Mouse (Mus musculus) ES-Bruce4 (cell line): ENCODE data around the gene Thsd1. TPM values are rescaled to one million over a fixed set of nuclear protein-coding genes. Genes with fewer than 3 reads are reported as not detected.
"Not testable (repeated sequence)": the region's sequence is repeated elsewhere in the genome, so short reads cannot be mapped to it uniquely, and the experiment has no call there.

Experiments
- H3K27ac ChIP-seq: 2 replicates; pipeline ENCODE4 v1.5.1; 2012; ENCODE audit warnings: low read length, inconsistent platforms; ENCODE audit not compliant: insufficient read depth
- H3K27me3 ChIP-seq: 2 replicates; pipeline ENCODE4 v1.6.1; 2012; ENCODE audit warnings: mild to moderate bottlenecking, low read length, inconsistent platforms; ENCODE audit not compliant: control insufficient read depth, poor library complexity, insufficient read depth, severe bottlenecking
- H3K36me3 ChIP-seq: 2 replicates; pipeline ENCODE4 v1.6.1; 2012; ENCODE audit warnings: inconsistent platforms, mild to moderate bottlenecking, low read length, moderate library complexity; ENCODE audit not compliant: control insufficient read depth, poor library complexity, insufficient read depth, severe bottlenecking
- H3K4me1 ChIP-seq: one replicate; pipeline ENCODE4 v1.8.1; 2011; ENCODE audit warnings: low read length; ENCODE audit not compliant: control insufficient read depth, insufficient read depth
- H3K4me3 ChIP-seq: 2 replicates; pipeline ENCODE4 v1.5.1; 2011; ENCODE audit warnings: low read depth, mild to moderate bottlenecking, low read length
- H3K9ac ChIP-seq: 2 replicates; pipeline ENCODE4 v1.6.1; 2012; ENCODE audit warnings: low read depth, mild to moderate bottlenecking, inconsistent platforms; ENCODE audit not compliant: poor library complexity, severe bottlenecking
- H3K9me3 ChIP-seq: replicated peaks from 2 replicates; pipeline ENCODE4 v1.6.1; 2012; ENCODE audit warnings: mild to moderate bottlenecking, low read length, inconsistent platforms; ENCODE audit not compliant: control insufficient read depth, poor library complexity, insufficient read depth, severe bottlenecking
- CTCF ChIP-seq: IDR thresholded peaks from one replicate; pipeline ENCODE4 v1.8.1; 2011; ENCODE audit warnings: low read depth, low read length
- EP300 ChIP-seq: IDR thresholded peaks from 2 replicates; pipeline ENCODE4 v1.6.1; 2011; ENCODE audit warnings: low read depth, low read length; ENCODE audit not compliant: insufficient read depth
- POLR2A ChIP-seq: IDR thresholded peaks from one replicate; pipeline ENCODE4 v1.8.1; 2011; ENCODE audit warnings: low read length; ENCODE audit not compliant: insufficient read depth
- polyA plus RNA-seq: library from polyadenylated mRNA; stranded (reverse); fragments of >200 nt; gene quantifications from 2 replicates; pipeline ENCODE4 v1.2.4, GENCODE M21; 2011; ENCODE audit warnings: low read depth; ENCODE audit not compliant: missing spikeins, insufficient read depth, insufficient read length

Gene Thsd1
- polyA plus RNA-seq, 1 experiment = 0.63 TPM

DNA sequence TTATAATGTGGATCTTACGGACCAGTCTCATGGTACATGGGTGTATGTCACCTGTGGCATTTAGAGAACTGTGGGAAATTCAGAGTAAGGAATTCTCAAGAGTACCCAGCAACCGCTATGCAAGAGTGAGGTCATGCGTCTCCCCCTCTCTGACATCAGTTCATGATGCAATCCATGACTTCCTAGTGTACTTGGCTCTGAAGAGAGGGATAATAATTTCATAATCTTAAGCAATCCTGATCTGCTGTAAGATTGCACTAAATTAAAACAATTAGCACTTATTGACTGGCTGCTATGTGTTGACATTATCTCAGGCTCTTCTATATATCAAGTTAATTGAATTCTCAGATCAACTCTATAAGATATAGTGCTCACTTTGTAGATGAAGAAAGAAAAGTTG is 39.7 kb downstream of the Thsd1 start:
- TF ChIP-seq EP300 (no peak), CTCF (no peak), POLR2A (no peak)
- H3K27me3 ChIP-seq = no peaks in the 10 kb centered on the region; the same call in 1 of the 2 replicates
- H3K36me3 ChIP-seq = no peaks in the 10 kb centered on the region
- no peaks in the 10 kb centered on the region for H3K4me1 ChIP-seq
- no peak overlapping the region for H3K27ac ChIP-seq
- H3K9me3 ChIP-seq = no peaks in the 10 kb centered on the region
- H3K4me3 ChIP-seq = no peak overlapping the region
- H3K9ac ChIP-seq = no peak overlapping the region

DNA sequence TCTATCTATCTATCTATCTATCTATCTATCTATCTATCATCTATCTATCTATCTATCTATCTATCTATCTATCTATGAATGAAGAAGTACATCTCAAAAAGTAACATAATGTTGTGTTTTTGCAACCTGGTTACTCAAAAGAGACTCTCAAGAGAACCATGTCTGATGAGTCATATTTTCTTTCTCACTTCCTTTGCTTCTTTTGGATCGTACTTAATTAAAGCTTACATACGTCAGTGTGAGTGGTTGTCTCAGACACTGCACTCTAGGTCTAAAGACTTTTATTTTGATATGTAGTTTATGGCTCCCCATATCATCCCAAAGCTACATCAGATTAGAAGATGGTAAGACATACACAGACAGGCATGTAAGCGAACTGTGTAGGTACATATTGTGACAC is 46.0 kb downstream of the Thsd1 start:
- TF ChIP-seq POLR2A (no peak), EP300 (no peak), CTCF (no peak)
- no peaks in the 10 kb centered on the region for H3K36me3 ChIP-seq

DNA sequence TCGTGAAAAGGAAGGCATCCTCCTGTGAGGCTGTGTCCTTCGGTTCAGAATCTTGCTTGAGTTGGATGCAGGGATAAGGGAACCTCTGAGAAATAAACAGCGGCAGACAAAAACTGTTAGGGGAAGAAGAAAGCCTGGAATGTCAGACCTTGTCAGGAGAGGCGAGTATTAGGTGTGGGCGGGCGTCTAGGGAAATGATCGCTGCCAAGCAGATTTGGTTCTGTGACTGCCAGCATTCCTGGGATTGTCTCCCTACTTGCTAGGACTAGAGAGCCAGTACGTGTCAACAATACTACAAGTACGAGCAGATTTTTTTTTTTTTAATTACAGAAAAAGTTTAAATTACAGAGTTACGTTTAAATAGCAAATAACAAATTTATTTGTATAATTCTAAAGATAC is 47.5 kb downstream of the Thsd1 start:
- TF ChIP-seq POLR2A = no peak
- no peak for TF ChIP-seq CTCF
- TF ChIP-seq EP300 = no peak
- H3K36me3 ChIP-seq = no peaks in the 10 kb centered on the region
- H3K27ac ChIP-seq = no peak overlapping the region
- no peaks in the 10 kb centered on the region for H3K4me1 ChIP-seq
- H3K9ac ChIP-seq = no peak overlapping the region
- H3K4me3 ChIP-seq = no peak overlapping the region
- H3K27me3 ChIP-seq = peaks cover 1% of the 10 kb centered on the region; the same call in 1 of the 2 replicates
- no peaks in the 10 kb centered on the region for H3K9me3 ChIP-seq

More for the DNA sequence above, 46.0 kb downstream of the Thsd1 start:
- H3K4me1 ChIP-seq = no peaks in the 10 kb centered on the region
- H3K27ac ChIP-seq = no peak overlapping the region
- no peaks in the 10 kb centered on the region for H3K9me3 ChIP-seq
- H3K27me3 ChIP-seq = peaks cover 1% of the 10 kb centered on the region; the same call in 1 of the 2 replicates
- no peak overlapping the region for H3K4me3 ChIP-seq
- no peak overlapping the region for H3K9ac ChIP-seq

DNA sequence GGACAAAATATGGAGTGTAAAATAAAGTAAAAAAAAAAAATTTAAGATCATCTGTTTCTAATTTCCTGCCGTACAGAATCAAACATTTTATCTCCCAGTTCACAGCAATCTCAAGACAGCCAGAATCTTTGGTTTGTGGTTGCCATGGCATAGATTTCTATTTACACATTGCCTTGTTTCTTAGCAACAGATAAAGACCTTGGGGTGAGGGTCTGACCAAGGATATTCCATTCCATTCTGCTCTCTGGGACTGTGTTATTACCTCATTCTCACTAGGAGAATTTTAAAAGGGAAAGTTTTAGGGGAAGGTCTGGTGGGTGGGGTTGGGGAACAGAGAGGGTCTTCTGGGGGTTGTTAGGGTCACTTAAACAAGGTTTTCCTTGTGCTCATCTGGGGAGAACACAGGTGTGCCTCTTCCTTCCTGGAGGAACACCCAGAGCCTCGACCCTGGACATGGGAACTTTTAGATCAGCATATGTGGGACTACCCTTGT is 55.9 kb downstream of the Thsd1 start, which contains the start of gene Tpte:
Gene Tpte, plus strand, starts transcription at position 443 of the 493 bp plus-strand sequence.
- H3K27me3 ChIP-seq = no peaks in the 10 kb centered on the region
- no peak within 1 kb of the TSS for H3K27ac ChIP-seq
- no peaks in the 10 kb centered on the region for H3K36me3 ChIP-seq

DNA sequence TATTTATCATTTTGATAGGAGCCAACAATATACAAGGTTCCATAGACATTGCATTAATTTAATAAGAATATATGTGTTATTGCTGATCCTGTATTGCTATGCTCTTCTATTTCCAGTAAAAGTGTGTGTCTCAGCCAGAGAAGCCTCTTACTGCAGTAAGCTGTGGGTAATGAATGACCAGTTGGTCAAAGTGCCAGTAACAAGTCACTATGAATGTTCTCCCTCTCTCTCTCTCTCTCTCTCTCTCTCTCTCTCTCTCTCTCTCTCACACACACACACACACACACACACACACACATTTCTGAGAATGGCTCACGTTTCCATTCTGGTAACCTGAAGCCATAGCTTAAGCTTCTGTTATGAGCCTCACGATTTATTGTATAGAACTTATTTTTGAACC is 75.2 kb downstream of the Thsd1 start:
- TF ChIP-seq POLR2A = no peak
- TF ChIP-seq EP300 = no peak
- no peak for TF ChIP-seq CTCF
- H3K27me3 ChIP-seq = no peaks in the 10 kb centered on the region
- H3K27ac ChIP-seq = no peak overlapping the region
- no peak overlapping the region for H3K9ac ChIP-seq
- H3K4me1 ChIP-seq = no peaks in the 10 kb centered on the region
- H3K9me3 ChIP-seq = no peaks in the 10 kb centered on the region
- H3K36me3 ChIP-seq = no peaks in the 10 kb centered on the region
- no peak overlapping the region for H3K4me3 ChIP-seq

More for the DNA sequence above, 55.9 kb downstream of the Thsd1 start, which contains the start of gene Tpte:
- no peaks in the 10 kb centered on the region for H3K4me1 ChIP-seq
- no peak within 1 kb of the TSS for H3K9ac ChIP-seq
- no peak within 1 kb of the TSS for H3K4me3 ChIP-seq
- no peak for TF ChIP-seq EP300
- TF ChIP-seq CTCF = no peak
- no peak for TF ChIP-seq POLR2A
- H3K9me3 ChIP-seq = no peaks in the 10 kb centered on the region

DNA sequence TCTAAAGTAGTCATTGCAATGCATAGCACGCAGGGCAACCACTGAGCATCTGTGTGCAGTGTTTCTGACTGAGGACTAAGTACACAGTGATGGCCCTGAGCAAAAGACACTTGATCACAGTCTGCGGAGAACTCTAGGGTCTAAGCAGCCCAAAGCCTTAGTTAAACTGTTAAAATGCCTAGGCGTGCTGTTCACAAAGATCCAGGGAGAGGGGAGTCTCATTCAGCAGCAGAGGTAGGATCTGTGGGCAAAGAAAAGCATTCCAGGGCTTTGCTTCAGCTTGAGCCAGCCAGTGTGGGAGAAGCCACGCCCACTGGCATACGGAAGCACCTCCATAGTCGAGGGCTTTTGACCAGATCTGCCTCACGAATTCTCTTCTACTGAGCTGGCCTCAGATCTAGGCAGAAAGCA is 75.8 kb downstream of the Thsd1 start:
- Histone ChIP-seq H3K27me3 (no peaks in the 10 kb centered on the region), H3K9ac (no peak overlapping the region), H3K36me3 (no peaks in the 10 kb centered on the region), H3K4me1 (no peaks in the 10 kb centered on the region), H3K9me3 (no peaks in the 10 kb centered on the region), H3K27ac (no peak overlapping the region), H3K4me3 (no peak overlapping the region)
- no peak for TF ChIP-seq CTCF
- TF ChIP-seq EP300 = no peak
- no peak for TF ChIP-seq POLR2A

DNA sequence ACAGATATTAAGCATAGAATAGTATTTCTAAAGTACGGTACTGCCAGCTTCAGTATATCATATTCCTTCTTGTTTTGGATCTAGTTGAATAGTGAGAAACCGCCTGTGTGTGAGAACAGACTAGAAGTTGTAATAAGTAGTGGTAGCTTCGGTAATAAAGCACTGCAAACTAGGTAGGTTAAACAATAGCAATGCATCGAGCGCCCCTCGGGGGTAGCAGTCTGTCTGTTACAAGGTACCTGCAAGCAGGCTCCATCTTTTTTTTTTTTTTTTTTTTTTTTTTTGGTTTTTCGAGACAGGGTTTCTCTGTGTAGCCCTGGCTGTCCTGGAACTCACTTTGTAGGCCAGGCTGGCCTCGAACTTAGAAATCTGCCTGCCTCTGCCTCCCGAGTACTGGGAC is 76.9 kb downstream of the Thsd1 start:
- H3K9ac ChIP-seq, H3K36me3 ChIP-seq: not testable (repeated sequence)

More for the DNA sequence above, 76.9 kb downstream of the Thsd1 start:
- H3K27ac ChIP-seq, H3K9me3 ChIP-seq, H3K27me3 ChIP-seq, H3K4me1 ChIP-seq, H3K4me3 ChIP-seq: not testable (repeated sequence)
